Mouse (Mus musculus) frontal cortex, postnatal 10 days (tissue): ENCODE data around the gene Rbm31y.
"Not testable (repeated sequence)": the region's sequence is repeated elsewhere in the genome, so short reads cannot be mapped to it uniquely, and the experiment has no call there.

Experiments used
- DNase-seq, 2 experiments: peaks; one replicate each; pipeline ENCODE4 v3.0.0; 2022; ENCODE audit warnings: low spot score in 2 of 2, mixed read lengths in 1 of 2

Gene Rbm31y

DNA sequence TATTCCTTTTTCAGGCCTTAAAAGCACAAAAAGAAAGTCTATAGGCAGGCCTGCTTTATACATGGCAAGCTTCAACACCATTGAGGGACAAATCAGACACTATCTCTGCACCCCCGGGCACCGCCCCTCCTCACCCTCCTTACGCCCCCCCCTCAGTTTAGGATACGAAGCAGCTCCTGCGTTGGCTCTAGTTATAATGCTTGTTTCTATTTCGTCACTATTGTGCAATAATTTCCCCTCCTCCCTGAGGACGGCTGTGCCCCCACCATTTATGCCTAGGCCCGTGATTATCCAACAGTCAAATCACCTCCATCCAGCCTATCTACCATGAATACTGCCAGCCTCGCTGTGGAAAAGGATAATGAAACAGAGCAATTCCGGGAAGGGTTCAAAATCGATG, at the start of gene Rbm31y:
Rbm31y (plus strand) TSS at position 301 of the 400 bp plus-strand sequence.
- not testable (repeated sequence) for DNase-seq
